Mouse (Mus musculus): ENCODE results near the gene Tor1a. TPM values are rescaled to one million over a fixed set of nuclear protein-coding genes. Genes with fewer than 3 reads are reported as not detected.
A peak's percentile ranks its signal among the peaks of the same experiment; 100 is the strongest.

Tor1a gene
- polyA plus RNA-seq, 1 experiment from 2014 or later: 69.1 TPM

GRCm38 (mm10) chr2:30998443-30999260, 30.9 kb upstream of the Tor1a start:
- no peak for ATAC-seq (replicated peaks; ENCODE audit: low FRiP score, low read depth)
- WGBS: 54% methylated on average over 8 of the region's 8 CpGs
- no peak for TF ChIP-seq CTCF (IDR thresholded peaks at IDR 0.05; ENCODE audit: low read depth)

GRCm38 (mm10) chr2:30995432-30995996, 27.8 kb upstream of the Tor1a start:
- H3K9ac ChIP-seq (ENCODE audit: low read depth, low read length): peak overlapping the region; percentile 37; the same call in 1 of the 2 replicates
- peak overlapping the region; percentile 36; the same call in 1 of the 2 replicates for H3K27ac ChIP-seq
- H3K4me3 ChIP-seq (replicated peaks; ENCODE audit: low read depth, low read length): no peak overlapping the region
- WGBS: 58% methylated on average over 11 of the region's 11 CpGs
- peak overlapping the region; percentile 21; the same call in 1 of the 2 replicates for H3K4me2 ChIP-seq (ENCODE audit: low read length)
- H3K36me3 ChIP-seq (ENCODE audit: insufficient read depth, low read length): peaks cover 7% of the 10 kb centered on the region; the same call in 1 of the 2 replicates
- no peaks in the 10 kb centered on the region for H3K27me3 ChIP-seq (ENCODE audit: insufficient read depth, low read length)
- H3K4me1 ChIP-seq (replicated peaks; ENCODE audit: insufficient read depth, low read length): 0 out of 2 replicates have a peak, but pooled peaks cover 6% of the 10 kb centered on the region
- ATAC-seq (replicated peaks; ENCODE audit: low FRiP score, low read depth) (no peak), DNase-seq (ENCODE audit: low spot score) (peak; percentile 7)
- no peak for TF ChIP-seq CTCF (IDR thresholded peaks at IDR 0.05; ENCODE audit: low read depth)
- H3K9me3 ChIP-seq (replicated peaks; ENCODE audit: low read length): no peaks in the 10 kb centered on the region

More at GRCm38 (mm10) chr2:30998443-30999260, 30.9 kb upstream of the Tor1a start:
- Histone ChIP-seq H3K4me3 (replicated peaks; ENCODE audit: low read depth, low read length) (no peak overlapping the region), H3K9ac (ENCODE audit: low read depth, low read length) (no peak overlapping the region), H3K36me3 (ENCODE audit: insufficient read depth, low read length) (peaks cover 11% of the 10 kb centered on the region; the same call in 1 of the 2 replicates), H3K27me3 (ENCODE audit: insufficient read depth, low read length) (no peaks in the 10 kb centered on the region), H3K4me2 (ENCODE audit: low read length) (no peak overlapping the region), H3K27ac (no peak overlapping the region), H3K4me1 (replicated peaks; ENCODE audit: insufficient read depth, low read length) (0 out of 2 replicates have a peak, but pooled peaks cover 6% of the 10 kb centered on the region), H3K9me3 (replicated peaks; ENCODE audit: low read length) (no peaks in the 10 kb centered on the region)
- no peak for DNase-seq (ENCODE audit: low spot score)

- no peak overlapping the region for H3K9ac ChIP-seq (ENCODE audit: low read depth, low read length)
- WGBS: 91% methylated on average over 4 of the region's 4 CpGs
- ATAC-seq (replicated peaks; ENCODE audit: low FRiP score, low read depth): no peak
Measured at GRCm38 (mm10) chr2:30994853-30995252, 27.1 kb upstream of the Tor1a start.

GRCm38 (mm10) chr2:30990221-30990620, 22.5 kb upstream of the Tor1a start:
- H3K27me3 ChIP-seq (ENCODE audit: insufficient read depth, low read length): no peaks in the 10 kb centered on the region
- H3K36me3 ChIP-seq (ENCODE audit: insufficient read depth, low read length): no peaks in the 10 kb centered on the region
- 70% methylated on average over 9 of the region's 9 CpGs for WGBS
- H3K9me3 ChIP-seq (replicated peaks; ENCODE audit: low read length): no peaks in the 10 kb centered on the region
- 0 out of 2 replicates have a peak, but pooled peaks cover 1% of the 10 kb centered on the region for H3K4me1 ChIP-seq (replicated peaks; ENCODE audit: insufficient read depth, low read length)
- no peak overlapping the region for H3K4me3 ChIP-seq (replicated peaks; ENCODE audit: low read depth, low read length)
- H3K9ac ChIP-seq (ENCODE audit: low read depth, low read length): no peak overlapping the region
- H3K27ac ChIP-seq: no peak overlapping the region
- DNase-seq (ENCODE audit: low spot score): no peak
- H3K4me2 ChIP-seq (ENCODE audit: low read length): no peak overlapping the region
- no peak for TF ChIP-seq CTCF (IDR thresholded peaks at IDR 0.05; ENCODE audit: low read depth)
- no peak for ATAC-seq (replicated peaks; ENCODE audit: low FRiP score, low read depth)

More at GRCm38 (mm10) chr2:30994853-30995252, 27.1 kb upstream of the Tor1a start:
- Histone ChIP-seq H3K36me3 (ENCODE audit: insufficient read depth, low read length) (0 out of 2 replicates have a peak, but pooled peaks cover 2% of the 10 kb centered on the region), H3K9me3 (replicated peaks; ENCODE audit: low read length) (no peaks in the 10 kb centered on the region), H3K27ac (no peak overlapping the region), H3K27me3 (ENCODE audit: insufficient read depth, low read length) (no peaks in the 10 kb centered on the region), H3K4me3 (replicated peaks; ENCODE audit: low read depth, low read length) (no peak overlapping the region), H3K4me1 (replicated peaks; ENCODE audit: insufficient read depth, low read length) (0 out of 2 replicates have a peak, but pooled peaks cover 6% of the 10 kb centered on the region), H3K4me2 (ENCODE audit: low read length) (no peak overlapping the region)
- DNase-seq (ENCODE audit: low spot score): no peak
- TF ChIP-seq CTCF (IDR thresholded peaks at IDR 0.05; ENCODE audit: low read depth): no peak

- Histone ChIP-seq H3K4me1 (replicated peaks; ENCODE audit: insufficient read depth, low read length) (0 out of 2 replicates have a peak, but pooled peaks cover 8% of the 10 kb centered on the region), H3K27me3 (ENCODE audit: insufficient read depth, low read length) (no peaks in the 10 kb centered on the region), H3K36me3 (ENCODE audit: insufficient read depth, low read length) (no peaks in the 10 kb centered on the region), H3K4me3 (replicated peaks; ENCODE audit: low read depth, low read length) (no peak overlapping the region), H3K9me3 (replicated peaks; ENCODE audit: low read length) (no peaks in the 10 kb centered on the region), H3K9ac (ENCODE audit: low read depth, low read length) (no peak overlapping the region), H3K4me2 (ENCODE audit: low read length) (peak overlapping the region; percentile 25), H3K27ac (peak overlapping the region; percentile 19; the same call in 1 of the 2 replicates)
- peak; percentile 51 for DNase-seq (ENCODE audit: low spot score)
- WGBS: 26% methylated on average over 17 of the region's 17 CpGs
- TF ChIP-seq CTCF (IDR thresholded peaks at IDR 0.05; ENCODE audit: low read depth): no peak
- no peak for ATAC-seq (replicated peaks; ENCODE audit: low FRiP score, low read depth)
Measured at GRCm38 (mm10) chr2:30985111-30986020, 17.6 kb upstream of the Tor1a start.
